Mouse (Mus musculus): ENCODE measurements around the gene Sh2d1b1.

The Sh2d1b1 gene

DNA sequence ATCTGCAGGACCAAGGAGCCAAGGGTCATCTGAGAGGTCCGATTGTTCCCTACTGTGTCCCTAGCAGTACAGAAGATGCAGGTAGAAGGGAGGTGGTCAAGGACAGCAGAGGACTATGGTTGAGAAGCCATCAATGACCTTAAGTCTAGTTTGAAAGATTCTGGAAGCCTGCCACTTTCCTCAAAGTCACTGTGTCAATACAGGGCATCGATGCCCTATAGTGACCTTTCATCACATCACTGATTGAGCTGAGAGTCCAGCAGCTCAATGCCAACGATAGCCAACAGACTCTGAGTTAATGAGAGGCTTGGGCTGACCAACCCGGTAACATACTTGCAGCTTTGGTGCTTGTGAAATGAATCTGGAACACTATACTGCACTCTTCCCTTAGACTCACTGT is 48.2 kb downstream of the Sh2d1b1 start:
- no peak for DNase-seq

DNA sequence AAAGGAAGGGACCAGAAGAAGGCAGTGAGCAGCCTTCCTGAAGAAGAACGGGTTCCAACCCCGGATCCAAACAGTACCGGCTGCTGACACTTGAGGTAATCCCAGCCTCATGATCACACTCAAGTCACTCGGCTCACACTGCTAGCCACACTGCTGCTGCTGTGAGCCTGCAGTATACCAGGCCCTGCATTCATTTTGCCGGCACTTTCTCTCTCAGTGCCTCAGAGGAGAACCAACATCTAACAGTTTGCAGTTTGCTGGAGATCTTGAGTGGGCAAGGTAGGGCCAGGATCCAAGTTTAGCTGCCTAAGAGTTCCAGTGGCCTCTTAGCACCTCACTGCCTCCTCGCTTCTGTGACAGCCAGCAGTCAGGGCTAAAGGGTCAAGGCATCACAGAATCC is 54.8 kb downstream of the Sh2d1b1 start:
- no peak for DNase-seq

DNA sequence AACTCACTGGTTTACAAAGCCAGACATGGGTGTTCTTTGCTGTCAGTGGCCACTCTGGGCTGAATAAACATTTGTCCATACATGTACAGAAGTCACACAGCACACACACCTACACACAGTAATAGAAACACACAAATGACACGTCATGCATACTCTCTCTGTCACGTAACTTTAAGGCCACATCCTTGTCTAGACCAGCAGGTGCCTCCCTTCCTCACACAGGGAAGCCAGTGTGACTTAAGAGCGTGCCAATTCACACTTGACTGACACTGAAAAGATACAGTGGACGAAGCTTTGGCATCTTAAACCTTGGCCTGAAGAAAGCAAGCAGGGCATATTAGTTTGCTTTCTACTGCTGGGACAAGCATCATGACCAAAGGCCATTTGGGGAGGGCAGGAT is 55.7 kb downstream of the Sh2d1b1 start:
- DNase-seq: no peak

Data from thymus, postnatal 4 days (tissue).